Mouse (Mus musculus): Measurements from ENCODE around the gene Xndc1. TPM values are rescaled to one million over a fixed set of nuclear protein-coding genes. Genes with fewer than 3 reads are reported as not detected.
A peak's percentile ranks its signal among the peaks of the same experiment; 100 is the strongest.
"Not testable (repeated sequence)": the region's sequence is repeated elsewhere in the genome, so short reads cannot be mapped to it uniquely, and the experiment has no call there.

Gene Xndc1
- polyA plus RNA-seq (2015; fragmentation: Nextera tagmentation; extraction: Ambion mirVana): 31.0 and 35.0 TPM in 2 replicates

GRCm38 (mm10) chr7:102065046-102065891, at the start of gene Xndc1, which contains the start of the genes Rnf121 and Xntrpc:
Gene Xndc1, plus strand, starts transcription at chr7:102065511.
Gene Rnf121, minus strand, starts transcription at chr7:102065469.
Gene Xntrpc, plus strand, starts transcription at chr7:102065713.
- Histone ChIP-seq H3K9me3 (ENCODE audit: control insufficient read depth, low read length) (no peaks in the 10 kb centered on the region), H3K27me3 (ENCODE audit: control insufficient read depth, insufficient read depth, low read depth, low read length) (no peaks in the 10 kb centered on the region), H3K4me3 (ENCODE audit: low read length) (peak within 1 kb of the TSS; percentile 78), H3K4me1 (replicated peaks; ENCODE audit: control insufficient read depth, insufficient read depth, low read length) (peaks cover 18% of the 10 kb centered on the region), H3K27ac (ENCODE audit: low read length) (peak within 1 kb of the TSS; percentile 83), H3K9ac (ENCODE audit: low read length) (peak within 1 kb of the TSS; percentile 77), H3K4me2 (ENCODE audit: low read depth, low read length) (peak within 1 kb of the TSS; percentile 58), H3K36me3 (ENCODE audit: control insufficient read depth, insufficient read depth, low read length) (peaks cover 4% of the 10 kb centered on the region; the same call in 1 of the 2 replicates)
- peak; percentile 99 for ATAC-seq (ENCODE audit: low read depth)
- WGBS: under 1% methylated on average over 56 of the region's 56 CpGs

- WGBS: 76% methylated on average over 4 of the region's 4 CpGs
- ATAC-seq (ENCODE audit: low read depth): no peak
These were observed 48.4 kb upstream of the Xndc1 start for GRCm38 (mm10) chr7:102016936-102017335.

GRCm38 (mm10) chr7:102017452-102017851, 47.9 kb upstream of the Xndc1 start:
- no peak overlapping the region for H3K4me3 ChIP-seq (ENCODE audit: low read length)
- no peak overlapping the region for H3K4me2 ChIP-seq (ENCODE audit: low read depth, low read length)
- WGBS: 79% methylated on average over 5 of the region's 5 CpGs
- no peaks in the 10 kb centered on the region for H3K27me3 ChIP-seq (ENCODE audit: control insufficient read depth, insufficient read depth, low read depth, low read length)
- no peaks in the 10 kb centered on the region for H3K9me3 ChIP-seq (ENCODE audit: control insufficient read depth, low read length)
- H3K27ac ChIP-seq (ENCODE audit: low read length): no peak overlapping the region
- peaks cover 51% of the 10 kb centered on the region for H3K36me3 ChIP-seq (ENCODE audit: control insufficient read depth, insufficient read depth, low read length)
- no peak for ATAC-seq (ENCODE audit: low read depth)
- no peaks in the 10 kb centered on the region for H3K4me1 ChIP-seq (replicated peaks; ENCODE audit: control insufficient read depth, insufficient read depth, low read length)
- H3K9ac ChIP-seq (ENCODE audit: low read length): no peak overlapping the region

More at GRCm38 (mm10) chr7:102016936-102017335, 48.4 kb upstream of the Xndc1 start:
- H3K9me3 ChIP-seq (ENCODE audit: control insufficient read depth, low read length): no peaks in the 10 kb centered on the region
- H3K4me1 ChIP-seq (replicated peaks; ENCODE audit: control insufficient read depth, insufficient read depth, low read length): no peaks in the 10 kb centered on the region
- H3K36me3 ChIP-seq (ENCODE audit: control insufficient read depth, insufficient read depth, low read length): peaks cover 51% of the 10 kb centered on the region
- H3K4me2 ChIP-seq (ENCODE audit: low read depth, low read length): no peak overlapping the region
- H3K27ac ChIP-seq (ENCODE audit: low read length): no peak overlapping the region
- no peak overlapping the region for H3K4me3 ChIP-seq (ENCODE audit: low read length)
- H3K27me3 ChIP-seq (ENCODE audit: control insufficient read depth, insufficient read depth, low read depth, low read length): no peaks in the 10 kb centered on the region
- H3K9ac ChIP-seq (ENCODE audit: low read length): no peak overlapping the region

DNA sequence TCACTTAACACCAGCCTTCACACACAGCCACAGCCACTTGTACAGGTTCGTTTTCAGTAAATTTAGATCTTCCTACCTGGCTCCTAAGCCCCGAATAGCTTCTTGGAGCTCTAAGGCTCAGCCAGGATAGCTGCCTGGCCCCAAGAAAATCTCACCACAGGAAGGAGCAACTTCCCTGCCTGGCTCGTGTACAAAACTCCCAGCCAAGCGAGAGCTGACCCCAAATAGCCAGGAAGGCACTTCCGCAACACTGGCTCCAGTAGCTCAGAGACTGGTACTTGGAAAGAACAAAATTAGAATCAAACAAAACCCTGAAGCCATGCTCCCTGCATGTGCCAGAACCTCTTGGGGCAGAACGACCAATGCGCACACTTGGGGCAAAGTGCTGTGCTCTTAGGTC, 47.3 kb upstream of the Xndc1 start:
- Histone ChIP-seq H3K27me3 (ENCODE audit: control insufficient read depth, insufficient read depth, low read depth, low read length) (no peaks in the 10 kb centered on the region), H3K4me2 (ENCODE audit: low read depth, low read length) (no peak overlapping the region), H3K36me3 (ENCODE audit: control insufficient read depth, insufficient read depth, low read length) (peaks cover 51% of the 10 kb centered on the region), H3K9me3 (ENCODE audit: control insufficient read depth, low read length) (no peaks in the 10 kb centered on the region), H3K4me1 (replicated peaks; ENCODE audit: control insufficient read depth, insufficient read depth, low read length) (no peaks in the 10 kb centered on the region), H3K9ac (ENCODE audit: low read length) (no peak overlapping the region), H3K4me3 (ENCODE audit: low read length) (no peak overlapping the region), H3K27ac (ENCODE audit: low read length) (no peak overlapping the region)
- no peak for ATAC-seq (ENCODE audit: low read depth)
- 66% methylated on average over 7 of the region's 7 CpGs for WGBS

DNA sequence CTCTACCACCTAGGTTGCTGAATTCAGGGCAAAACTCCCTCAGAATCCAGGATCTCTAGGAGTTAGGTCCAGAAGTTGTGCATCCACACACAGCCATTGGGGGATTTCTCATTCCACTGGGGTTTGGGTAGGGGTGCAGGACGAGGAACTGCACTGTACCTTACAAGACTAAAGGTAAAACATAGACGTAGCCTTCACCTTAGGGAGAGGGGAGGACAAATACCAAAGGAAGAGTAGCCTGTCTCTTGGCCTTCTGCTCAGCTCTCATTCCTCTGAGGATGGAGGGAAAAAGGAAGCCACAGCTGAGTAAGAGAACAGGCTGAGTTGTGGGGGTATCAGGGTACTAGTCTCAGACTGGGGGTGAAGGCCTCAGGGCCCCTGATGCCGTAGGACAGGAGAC, 46.7 kb upstream of the Xndc1 start, which contains the start of gene Il18bp:
Gene Il18bp, minus strand, starts transcription at position 101 of the 400 bp plus-strand sequence.
- Histone ChIP-seq H3K4me1 (replicated peaks; ENCODE audit: control insufficient read depth, insufficient read depth, low read length) (no peaks in the 10 kb centered on the region), H3K4me2 (ENCODE audit: low read depth, low read length) (no peak within 1 kb of the TSS), H3K9ac (ENCODE audit: low read length) (no peak within 1 kb of the TSS), H3K9me3 (ENCODE audit: control insufficient read depth, low read length) (no peaks in the 10 kb centered on the region), H3K27ac (ENCODE audit: low read length) (no peak within 1 kb of the TSS), H3K27me3 (ENCODE audit: control insufficient read depth, insufficient read depth, low read depth, low read length) (no peaks in the 10 kb centered on the region), H3K4me3 (ENCODE audit: low read length) (no peak within 1 kb of the TSS), H3K36me3 (ENCODE audit: control insufficient read depth, insufficient read depth, low read length) (peaks cover 47% of the 10 kb centered on the region)
- no peak for ATAC-seq (ENCODE audit: low read depth)
- WGBS: 87% methylated on average over 3 of the region's 3 CpGs

DNA sequence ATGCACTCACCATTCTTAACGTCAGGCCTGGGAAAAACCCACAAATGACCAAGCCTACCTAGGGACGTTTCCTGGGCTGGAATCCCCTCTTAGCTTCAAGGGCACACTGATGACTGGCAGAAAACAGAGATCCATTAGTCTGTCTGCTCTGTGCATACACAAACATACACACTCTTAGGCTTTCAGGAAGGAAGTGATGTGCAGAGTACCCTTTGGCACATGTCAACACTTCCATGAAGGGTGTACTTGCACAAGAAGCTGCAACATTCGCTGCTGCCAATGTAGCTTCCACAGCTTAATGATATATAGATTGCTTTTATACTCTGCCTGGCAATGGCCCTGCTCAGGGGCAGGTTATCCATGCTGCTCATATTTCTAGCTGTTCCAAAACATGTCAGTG, 45.9 kb upstream of the Xndc1 start:
- peaks cover 44% of the 10 kb centered on the region for H3K36me3 ChIP-seq (ENCODE audit: control insufficient read depth, insufficient read depth, low read length)
- H3K4me3 ChIP-seq (ENCODE audit: low read length): no peak overlapping the region
- H3K27ac ChIP-seq (ENCODE audit: low read length): no peak overlapping the region
- H3K9me3 ChIP-seq (ENCODE audit: control insufficient read depth, low read length): no peaks in the 10 kb centered on the region
- no peak overlapping the region for H3K4me2 ChIP-seq (ENCODE audit: low read depth, low read length)
- WGBS: 45% methylated on average over 3 of the region's 3 CpGs
- no peak overlapping the region for H3K9ac ChIP-seq (ENCODE audit: low read length)
- no peaks in the 10 kb centered on the region for H3K27me3 ChIP-seq (ENCODE audit: control insufficient read depth, insufficient read depth, low read depth, low read length)
- H3K4me1 ChIP-seq (replicated peaks; ENCODE audit: control insufficient read depth, insufficient read depth, low read length): no peaks in the 10 kb centered on the region
- no peak for ATAC-seq (ENCODE audit: low read depth)

DNA sequence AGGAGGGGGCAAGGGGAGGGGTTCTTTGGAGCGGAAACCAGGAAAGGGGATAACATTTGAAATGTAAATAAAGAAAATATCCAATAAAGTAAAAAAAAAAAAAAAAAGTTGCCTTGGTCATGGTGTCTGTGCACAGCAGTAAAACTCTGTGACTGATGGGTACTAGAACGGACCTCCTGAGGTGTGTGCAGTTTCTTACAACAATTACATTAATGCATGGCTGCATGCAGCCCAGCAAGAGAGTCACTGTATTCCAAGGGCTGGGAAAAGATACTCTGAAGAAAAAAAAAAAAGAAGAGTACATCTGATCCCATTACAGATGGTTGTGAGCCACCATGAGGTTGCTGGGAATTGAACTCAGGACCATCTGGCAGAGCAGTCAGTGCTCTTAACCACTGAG, 44.4 kb upstream of the Xndc1 start:
- H3K4me2 ChIP-seq (ENCODE audit: low read depth, low read length); H3K27ac ChIP-seq (ENCODE audit: low read length); H3K9me3 ChIP-seq (ENCODE audit: control insufficient read depth, low read length); H3K27me3 ChIP-seq (ENCODE audit: control insufficient read depth, insufficient read depth, low read depth, low read length); H3K4me3 ChIP-seq (ENCODE audit: low read length); H3K9ac ChIP-seq (ENCODE audit: low read length); ATAC-seq (ENCODE audit: low read depth); H3K4me1 ChIP-seq (replicated peaks; ENCODE audit: control insufficient read depth, insufficient read depth, low read length): not testable (repeated sequence)
- 88% methylated on average over 2 of the region's 2 CpGs for WGBS
- H3K36me3 ChIP-seq (ENCODE audit: control insufficient read depth, insufficient read depth, low read length): peaks cover 33% of the 10 kb centered on the region

GRCm38 (mm10) chr7:102023821-102024220, 41.5 kb upstream of the Xndc1 start:
- WGBS: 93% methylated on average over 9 of the region's 9 CpGs
- H3K4me3 ChIP-seq (ENCODE audit: low read length): no peak overlapping the region

GRCm38 (mm10) chr7:102025187-102026119, 39.9 kb upstream of the Xndc1 start:
- no peak for ATAC-seq (ENCODE audit: low read depth)
- Histone ChIP-seq H3K4me1 (replicated peaks; ENCODE audit: control insufficient read depth, insufficient read depth, low read length) (no peaks in the 10 kb centered on the region), H3K4me3 (ENCODE audit: low read length) (no peak overlapping the region), H3K9ac (ENCODE audit: low read length) (no peak overlapping the region), H3K27ac (ENCODE audit: low read length) (no peak overlapping the region), H3K4me2 (ENCODE audit: low read depth, low read length) (no peak overlapping the region), H3K27me3 (ENCODE audit: control insufficient read depth, insufficient read depth, low read depth, low read length) (no peaks in the 10 kb centered on the region), H3K9me3 (ENCODE audit: control insufficient read depth, low read length) (no peaks in the 10 kb centered on the region), H3K36me3 (ENCODE audit: control insufficient read depth, insufficient read depth, low read length) (peaks cover 33% of the 10 kb centered on the region)
- WGBS: 80% methylated on average over 2 of the region's 2 CpGs

More at GRCm38 (mm10) chr7:102023821-102024220, 41.5 kb upstream of the Xndc1 start:
- Histone ChIP-seq H3K4me2 (ENCODE audit: low read depth, low read length) (no peak overlapping the region), H3K4me1 (replicated peaks; ENCODE audit: control insufficient read depth, insufficient read depth, low read length) (no peaks in the 10 kb centered on the region), H3K9me3 (ENCODE audit: control insufficient read depth, low read length) (no peaks in the 10 kb centered on the region), H3K36me3 (ENCODE audit: control insufficient read depth, insufficient read depth, low read length) (peaks cover 29% of the 10 kb centered on the region), H3K27me3 (ENCODE audit: control insufficient read depth, insufficient read depth, low read depth, low read length) (no peaks in the 10 kb centered on the region), H3K9ac (ENCODE audit: low read length) (no peak overlapping the region), H3K27ac (ENCODE audit: low read length) (no peak overlapping the region)
- no peak for ATAC-seq (ENCODE audit: low read depth)
